Mouse (Mus musculus) G1E (cell line): ENCODE results near the gene Cep164. TPM values are rescaled to one million over a fixed set of nuclear protein-coding genes. Genes with fewer than 3 reads are reported as not detected.

ENCODE experiments used
- ATAC-seq: 2 replicates; pipeline ENCODE4 v1.8.0; 2016; ENCODE audit warnings: mild to moderate bottlenecking; ENCODE audit not compliant: insufficient number of reproducible peaks, poor library complexity, low FRiP score, severe bottlenecking; ENCODE audit errors: extremely low read depth
- DNase-seq: peaks from one replicate; pipeline ENCODE4 v3.0.0; 2012; ENCODE audit warnings: low spot score
- H3K27me3 ChIP-seq: 2 replicates; pipeline ENCODE4 v1.6.1; 2012; ENCODE audit warnings: mild to moderate bottlenecking, low read length, inconsistent platforms; ENCODE audit not compliant: insufficient read depth
- H3K36me3 ChIP-seq: replicated peaks from 2 replicates; pipeline ENCODE3; 2012; ENCODE audit warnings: mild to moderate bottlenecking, inconsistent platforms
- H3K4me1 ChIP-seq: 2 replicates; pipeline ENCODE4 v1.6.1; 2012; ENCODE audit warnings: low read depth, low read length, inconsistent platforms, mixed read lengths; ENCODE audit not compliant: insufficient read depth
- H3K4me3 ChIP-seq: 2 replicates; pipeline ENCODE4 v1.5.1; 2012; ENCODE audit warnings: low read depth, mild to moderate bottlenecking, inconsistent platforms, low read length, moderate library complexity, mixed read lengths
- H3K9me3 ChIP-seq: replicated peaks from 2 replicates; pipeline ENCODE4 v1.6.1; 2012; ENCODE audit warnings: inconsistent platforms
- CTCF ChIP-seq: IDR thresholded peaks from 2 replicates; pipeline ENCODE4 v1.5.1; 2012; ENCODE audit warnings: low read depth, low read length, inconsistent platforms, mixed read lengths
- GATA1 ChIP-seq: IDR thresholded peaks from 2 replicates; pipeline ENCODE4 v1.6.1; 2012; ENCODE audit warnings: borderline replicate concordance, low read length, inconsistent platforms, mixed read lengths
- GATA2 ChIP-seq: IDR thresholded peaks from 2 replicates; pipeline ENCODE4 v1.6.1; 2012; ENCODE audit warnings: low read depth, low read length, inconsistent platforms, borderline replicate concordance
- POLR2AphosphoS5 ChIP-seq: IDR thresholded peaks from 2 replicates; pipeline ENCODE4 v1.6.1; 2012; ENCODE audit warnings: low read depth, low read length, inconsistent platforms; ENCODE audit not compliant: insufficient replicate concordance
- TAL1 ChIP-seq: conservative IDR thresholded peaks from 2 replicates; pipeline ENCODE4 v1.6.1; 2012; ENCODE audit warnings: low read depth, low read length, inconsistent platforms, mixed read lengths
- polyA plus RNA-seq: library from polyadenylated mRNA; stranded (reverse); fragments of >175 nt; gene quantifications from 2 replicates; pipeline ENCODE4 v1.2.3, GENCODE M21; 2012
- total RNA-seq, 2 experiments: library from RNA; stranded (forward) in 1 of 2; stranded (reverse) in 1 of 2; fragments of 200-1000 nt in 1 of 2; fragments of >200 nt in 1 of 2; fragmentation: Nextera tagmentation in 1 of 2; gene quantifications; 2 replicates each; pipeline ENCODE4 v1.2.3; 2014 to 2017

Cep164 gene
- total and polyA plus RNA-seq, 3 experiments: 21.9 to 95.3 (median 77.4) TPM

DNA sequence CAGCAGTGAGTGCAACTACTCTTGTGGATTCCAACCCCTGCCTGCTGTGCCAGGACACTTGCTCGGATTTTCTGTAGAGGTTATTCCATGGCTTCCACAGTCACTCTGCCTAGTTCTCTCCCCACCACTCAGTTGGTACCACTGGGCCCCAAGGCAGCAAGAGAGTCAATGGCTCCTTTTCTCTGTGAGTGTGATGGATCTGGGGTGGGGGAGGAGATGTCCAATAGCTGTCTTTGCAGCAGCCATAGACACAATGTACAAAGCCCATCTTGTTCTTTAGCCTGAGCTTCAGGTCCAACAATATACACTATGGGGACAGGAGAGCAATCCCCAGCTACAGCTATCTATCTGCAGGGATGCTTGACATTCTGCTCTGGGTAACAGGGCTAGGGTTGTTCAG lies 25.6 kb upstream of the Cep164 start:
- no peak overlapping the region for H3K4me3 ChIP-seq
- no peak for ATAC-seq
- H3K9me3 ChIP-seq: no peaks in the 10 kb centered on the region
- peaks cover 15% of the 10 kb centered on the region for H3K36me3 ChIP-seq
- TF ChIP-seq GATA1 (no peak), TAL1 (no peak), POLR2AphosphoS5 (no peak), CTCF (no peak), GATA2 (no peak)
- no peak for DNase-seq
- no peaks in the 10 kb centered on the region for H3K4me1 ChIP-seq
- H3K27me3 ChIP-seq: peaks cover 35% of the 10 kb centered on the region

DNA sequence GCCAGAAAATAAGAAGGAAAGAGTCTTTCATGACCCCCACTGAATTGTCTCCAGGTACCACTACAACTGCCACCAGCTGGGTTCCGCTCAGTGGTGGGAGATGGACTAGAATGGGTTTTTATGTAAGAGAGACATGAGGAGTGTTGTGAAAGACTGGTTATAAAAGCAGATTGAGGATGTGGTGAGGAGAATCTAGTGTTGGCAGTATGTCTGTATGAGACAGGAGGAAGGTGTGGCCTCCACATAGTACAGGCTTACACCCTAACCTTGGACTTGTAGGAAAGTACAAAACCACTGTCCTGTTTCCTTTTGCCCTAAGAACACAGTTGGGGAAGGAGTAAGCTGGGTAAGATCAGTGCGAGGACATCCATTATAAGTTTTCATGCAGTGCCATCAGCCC lies 25.2 kb upstream of the Cep164 start:
- Histone ChIP-seq H3K4me3 (no peak overlapping the region), H3K36me3 (peaks cover 10% of the 10 kb centered on the region), H3K4me1 (no peaks in the 10 kb centered on the region), H3K9me3 (no peaks in the 10 kb centered on the region), H3K27me3 (peaks cover 36% of the 10 kb centered on the region)
- ATAC-seq: no peak
- DNase-seq: no peak
- TF ChIP-seq CTCF (no peak), GATA1 (no peak), POLR2AphosphoS5 (no peak), GATA2 (no peak), TAL1 (no peak)

DNA sequence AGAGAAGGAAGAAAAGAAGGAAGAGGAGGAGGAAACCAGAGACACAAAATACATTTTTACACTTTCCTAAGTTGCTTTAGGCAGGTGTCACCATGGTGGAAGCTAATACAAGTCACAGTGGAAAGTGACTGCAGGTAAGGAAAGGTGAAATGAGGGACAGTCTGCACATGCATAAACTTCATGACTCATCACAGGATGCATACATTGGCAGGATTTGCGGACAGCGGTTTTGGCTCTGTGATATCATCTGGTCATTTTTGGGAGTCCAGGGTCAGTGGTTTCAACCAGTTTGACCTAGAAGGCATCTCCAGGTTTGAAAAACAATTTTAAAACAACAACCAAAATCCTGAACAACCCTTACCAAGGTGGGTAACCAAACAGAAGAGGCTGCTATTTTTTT lies 23.3 kb upstream of the Cep164 start:
- peaks cover 36% of the 10 kb centered on the region for H3K27me3 ChIP-seq

DNA sequence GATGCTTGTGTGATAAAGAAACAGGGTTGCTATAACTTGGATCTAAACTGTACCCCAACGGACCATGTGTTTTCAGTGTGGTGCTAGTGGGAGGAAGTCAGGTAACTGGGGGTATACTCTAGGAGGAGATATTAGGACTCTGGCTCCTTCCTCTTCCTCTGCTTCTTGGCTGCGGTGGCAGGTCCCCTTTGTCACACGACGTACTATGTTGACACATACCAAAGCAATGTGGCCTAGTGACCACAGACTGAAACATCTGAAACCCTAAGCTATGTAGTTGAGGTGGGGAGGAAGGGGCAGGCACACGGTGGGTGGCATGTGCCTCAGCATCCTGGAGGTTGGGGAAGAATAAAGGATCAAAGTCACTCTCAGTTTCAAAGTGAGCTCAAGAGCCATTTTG lies 22.8 kb upstream of the Cep164 start:
- Histone ChIP-seq H3K4me1 (peaks cover 9% of the 10 kb centered on the region), H3K36me3 (no peaks in the 10 kb centered on the region), H3K4me3 (no peak overlapping the region), H3K27me3 (peaks cover 36% of the 10 kb centered on the region), H3K9me3 (no peaks in the 10 kb centered on the region)
- DNase-seq (no peak), ATAC-seq (no peak)
- no peak for TF ChIP-seq POLR2AphosphoS5
- TF ChIP-seq CTCF: no peak
- TF ChIP-seq TAL1: no peak
- no peak for TF ChIP-seq GATA1
- no peak for TF ChIP-seq GATA2

More for the DNA sequence above, 23.3 kb upstream of the Cep164 start:
- TF ChIP-seq TAL1 (no peak), GATA1 (no peak), GATA2 (no peak), POLR2AphosphoS5 (no peak), CTCF (no peak)
- no peaks in the 10 kb centered on the region for H3K9me3 ChIP-seq
- no peak overlapping the region for H3K4me3 ChIP-seq
- H3K36me3 ChIP-seq: no peaks in the 10 kb centered on the region
- peaks cover 5% of the 10 kb centered on the region for H3K4me1 ChIP-seq
- ATAC-seq (no peak), DNase-seq (no peak)

DNA sequence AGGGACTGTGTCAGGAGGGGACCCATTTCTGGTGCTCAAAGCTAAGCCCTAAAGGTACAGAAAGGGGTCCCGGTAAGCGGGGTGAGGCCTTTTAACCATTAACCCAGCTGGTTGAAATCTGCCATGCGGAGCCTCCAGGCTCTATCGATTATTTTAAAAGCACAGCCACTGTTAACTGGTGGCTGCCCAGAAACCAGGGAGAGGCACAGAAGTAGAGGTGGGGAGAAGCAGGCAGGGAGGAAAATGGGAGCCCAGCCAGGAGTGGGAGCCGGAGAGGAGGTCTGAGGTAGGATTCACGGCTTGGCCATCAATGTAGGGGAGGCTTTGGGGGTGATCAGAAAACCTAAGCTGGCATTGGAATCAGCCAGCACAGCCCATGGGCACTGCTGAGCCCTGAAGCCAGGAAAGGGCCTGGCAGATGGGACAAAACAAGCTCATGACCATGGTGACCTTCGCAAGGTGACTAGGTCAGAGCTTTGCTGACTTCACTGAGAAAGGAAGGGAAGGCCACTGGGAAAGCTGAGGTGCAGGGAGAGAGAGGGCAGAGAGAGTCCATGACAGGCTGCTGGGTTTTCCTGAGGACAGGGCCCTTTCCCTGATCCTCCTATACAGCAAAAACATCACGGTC lies 22.2 kb upstream of the Cep164 start:
- Histone ChIP-seq H3K27me3 (peaks cover 36% of the 10 kb centered on the region), H3K4me3 (no peak overlapping the region), H3K36me3 (no peaks in the 10 kb centered on the region), H3K9me3 (no peaks in the 10 kb centered on the region), H3K4me1 (peaks cover 14% of the 10 kb centered on the region)
- DNase-seq (no peak), ATAC-seq (no peak)
- no peak for TF ChIP-seq TAL1
- no peak for TF ChIP-seq GATA1
- TF ChIP-seq POLR2AphosphoS5: no peak
- TF ChIP-seq GATA2: no peak
- TF ChIP-seq CTCF: no peak

DNA sequence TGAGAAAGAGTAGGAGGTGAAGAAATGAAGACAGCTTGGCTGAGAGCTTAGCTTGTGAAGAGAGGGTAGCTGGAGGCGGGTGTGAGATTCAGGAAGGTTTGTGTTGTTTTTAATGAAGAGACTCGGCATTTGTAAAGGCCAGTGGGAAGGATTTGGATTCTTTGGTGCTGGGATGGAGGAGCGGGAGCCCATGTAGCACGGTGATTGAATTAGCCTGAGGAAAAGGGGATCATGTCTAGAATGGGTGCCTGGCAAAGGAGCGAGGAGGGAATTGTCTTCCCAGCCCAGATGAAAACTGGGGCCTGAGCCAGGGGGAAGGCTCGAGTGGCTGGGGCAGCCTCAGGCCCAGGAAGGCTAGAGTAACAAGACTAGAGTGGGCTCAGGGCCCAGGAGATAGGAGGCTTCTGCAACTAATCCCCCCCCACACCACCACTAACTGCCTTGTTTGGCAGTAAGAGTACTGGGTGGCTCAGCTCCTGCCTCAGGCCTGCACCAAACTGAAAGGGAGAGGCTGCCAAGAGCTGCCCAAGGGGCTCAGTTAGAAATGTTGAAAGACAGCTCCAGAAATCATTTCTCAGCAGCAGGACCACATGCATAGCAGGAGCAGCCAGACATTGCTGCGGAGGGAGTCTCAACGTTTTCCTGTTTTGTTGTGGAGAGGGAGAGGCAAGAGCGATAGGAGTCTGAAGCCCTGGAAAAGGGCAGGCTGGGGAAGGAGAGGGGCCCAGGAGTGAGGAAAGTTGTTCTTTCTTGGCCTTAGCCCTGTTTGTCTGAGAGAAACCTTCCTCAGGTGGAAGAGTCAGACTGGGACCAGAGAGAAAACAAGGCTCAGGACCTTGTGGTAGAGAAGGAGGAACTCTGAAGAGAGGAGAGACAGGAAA lies 21.3 kb upstream of the Cep164 start:
- peaks cover 36% of the 10 kb centered on the region for H3K27me3 ChIP-seq
- no peak for DNase-seq
- TF ChIP-seq CTCF: no peak
- TF ChIP-seq GATA1: no peak
- TF ChIP-seq POLR2AphosphoS5: no peak
- no peak for TF ChIP-seq GATA2
- no peak for TF ChIP-seq TAL1

More for the DNA sequence above, 21.3 kb upstream of the Cep164 start:
- H3K4me3 ChIP-seq: no peak overlapping the region
- H3K4me1 ChIP-seq: peaks cover 14% of the 10 kb centered on the region
- ATAC-seq: no peak
- H3K36me3 ChIP-seq: no peaks in the 10 kb centered on the region
- H3K9me3 ChIP-seq: no peaks in the 10 kb centered on the region
